Mouse (Mus musculus) embryo, embryonic 9.5 days (tissue): ENCODE results near the gene Ifi203.
"Not testable (repeated sequence)": the region's sequence is repeated elsewhere in the genome, so short reads cannot be mapped to it uniquely, and the experiment has no call there.

ENCODE experiments used
- DNase-seq: peaks from one replicate; pipeline ENCODE4 v3.0.0-alpha.2; 2017; ENCODE audit errors: extremely low spot score

The Ifi203 gene

GRCm38 (mm10) chr1:173889741-173890140 is 52.7 kb downstream of the Ifi203 start:
- not testable (repeated sequence) for DNase-seq

- not testable (repeated sequence) for DNase-seq
These were observed 55.3 kb downstream of the Ifi203 start for GRCm38 (mm10) chr1:173887026-173887787.

- not testable (repeated sequence) for DNase-seq
These were observed 62.3 kb downstream of the Ifi203 start for GRCm38 (mm10) chr1:173880004-173880666.

GRCm38 (mm10) chr1:173879225-173879987 is 63.1 kb downstream of the Ifi203 start:
- not testable (repeated sequence) for DNase-seq

- not testable (repeated sequence) for DNase-seq
These were observed 64.2 kb downstream of the Ifi203 start for GRCm38 (mm10) chr1:173878264-173878663.

GRCm38 (mm10) chr1:173877125-173877524 is 65.3 kb downstream of the Ifi203 start:
- DNase-seq = not testable (repeated sequence)
